Mouse (Mus musculus) G1E (cell line): Measurements from ENCODE around the gene Uncx. TPM values are rescaled to one million over a fixed set of nuclear protein-coding genes. Genes with fewer than 3 reads are reported as not detected.

Source experiments
- ATAC-seq: 2 replicates; pipeline ENCODE4 v1.8.0; 2016; ENCODE audit warnings: mild to moderate bottlenecking; ENCODE audit not compliant: insufficient number of reproducible peaks, poor library complexity, low FRiP score, severe bottlenecking; ENCODE audit errors: extremely low read depth
- DNase-seq: peaks from one replicate; pipeline ENCODE4 v3.0.0; 2012; ENCODE audit warnings: low spot score
- H3K27me3 ChIP-seq: 2 replicates; pipeline ENCODE4 v1.6.1; 2012; ENCODE audit warnings: mild to moderate bottlenecking, low read length, inconsistent platforms; ENCODE audit not compliant: insufficient read depth
- H3K36me3 ChIP-seq: replicated peaks from 2 replicates; pipeline ENCODE3; 2012; ENCODE audit warnings: mild to moderate bottlenecking, inconsistent platforms
- H3K4me1 ChIP-seq: 2 replicates; pipeline ENCODE4 v1.6.1; 2012; ENCODE audit warnings: low read depth, low read length, inconsistent platforms, mixed read lengths; ENCODE audit not compliant: insufficient read depth
- H3K4me3 ChIP-seq: 2 replicates; pipeline ENCODE4 v1.5.1; 2012; ENCODE audit warnings: low read depth, mild to moderate bottlenecking, inconsistent platforms, low read length, moderate library complexity, mixed read lengths
- H3K9me3 ChIP-seq: replicated peaks from 2 replicates; pipeline ENCODE4 v1.6.1; 2012; ENCODE audit warnings: inconsistent platforms
- CTCF ChIP-seq: IDR thresholded peaks from 2 replicates; pipeline ENCODE4 v1.5.1; 2012; ENCODE audit warnings: low read depth, low read length, inconsistent platforms, mixed read lengths
- GATA1 ChIP-seq: IDR thresholded peaks from 2 replicates; pipeline ENCODE4 v1.6.1; 2012; ENCODE audit warnings: borderline replicate concordance, low read length, inconsistent platforms, mixed read lengths
- GATA2 ChIP-seq: IDR thresholded peaks from 2 replicates; pipeline ENCODE4 v1.6.1; 2012; ENCODE audit warnings: low read depth, low read length, inconsistent platforms, borderline replicate concordance
- POLR2AphosphoS5 ChIP-seq: IDR thresholded peaks from 2 replicates; pipeline ENCODE4 v1.6.1; 2012; ENCODE audit warnings: low read depth, low read length, inconsistent platforms; ENCODE audit not compliant: insufficient replicate concordance
- TAL1 ChIP-seq: conservative IDR thresholded peaks from 2 replicates; pipeline ENCODE4 v1.6.1; 2012; ENCODE audit warnings: low read depth, low read length, inconsistent platforms, mixed read lengths
- polyA plus RNA-seq: library from polyadenylated mRNA; stranded (reverse); fragments of >175 nt; gene quantifications from 2 replicates; pipeline ENCODE4 v1.2.3, GENCODE M21; 2012
- total RNA-seq, 2 experiments: library from RNA; stranded (forward) in 1 of 2; stranded (reverse) in 1 of 2; fragments of 200-1000 nt in 1 of 2; fragments of >200 nt in 1 of 2; fragmentation: Nextera tagmentation in 1 of 2; gene quantifications; 2 replicates each; pipeline ENCODE4 v1.2.3; 2014 to 2017

The Uncx gene
- total and polyA plus RNA-seq, 3 experiments, result not detected

GRCm38 (mm10) chr5:139593746-139594145 is 50.5 kb downstream of the Uncx start:
- H3K9me3 ChIP-seq, result no peaks in the 10 kb centered on the region
- no peaks in the 10 kb centered on the region for H3K4me1 ChIP-seq
- H3K27me3 ChIP-seq, result peaks cover 4% of the 10 kb centered on the region; the same call in 1 of the 2 replicates
- TF ChIP-seq GATA1, result no peak
- no peak for TF ChIP-seq TAL1
- TF ChIP-seq CTCF, result no peak
- no peak for TF ChIP-seq POLR2AphosphoS5
- TF ChIP-seq GATA2, result no peak
- ATAC-seq (no peak), DNase-seq (no peak)
- H3K4me3 ChIP-seq, result no peak overlapping the region
- H3K36me3 ChIP-seq, result no peaks in the 10 kb centered on the region

- Histone ChIP-seq H3K9me3 (no peaks in the 10 kb centered on the region), H3K36me3 (no peaks in the 10 kb centered on the region), H3K27me3 (peaks cover 4% of the 10 kb centered on the region; the same call in 1 of the 2 replicates), H3K4me3 (no peak overlapping the region), H3K4me1 (no peaks in the 10 kb centered on the region)
- DNase-seq (no peak), ATAC-seq (no peak)
- TF ChIP-seq GATA2 (no peak), CTCF (no peak), POLR2AphosphoS5 (no peak), TAL1 (no peak), GATA1 (no peak)
These were observed 51.7 kb downstream of the Uncx start for GRCm38 (mm10) chr5:139595001-139595400.

Other genes with a start within 250 kb of the Uncx start
- 1.2 and 2.3 TPM in 2 replicates for gene Adap1, start 217.9 kb upstream of the Uncx start, total RNA-seq (2014; fragmentation: Nextera tagmentation)
- gene Adap1, start 217.9 kb upstream of the Uncx start, total RNA-seq (2017), result 1.3 and 1.4 TPM in 2 replicates
- 1.7 and 1.8 TPM in 2 replicates for gene Adap1, start 217.9 kb upstream of the Uncx start, polyA plus RNA-seq
- gene Cox19, start 192.1 kb upstream of the Uncx start, total RNA-seq (2014; fragmentation: Nextera tagmentation), result 4.8 and 10.0 TPM in 2 replicates
- 40.8 and 41.0 TPM in 2 replicates for gene Cox19, start 192.1 kb upstream of the Uncx start, total RNA-seq (2017)
- gene Cox19, start 192.1 kb upstream of the Uncx start, polyA plus RNA-seq, result 35.7 and 37.7 TPM in 2 replicates
- not detected in 2 replicates for gene Cyp2w1, start 190.9 kb upstream of the Uncx start, total RNA-seq (2014; fragmentation: Nextera tagmentation)
- gene Cyp2w1, start 190.9 kb upstream of the Uncx start, total RNA-seq (2017), result not detected in 2 replicates
- gene Cyp2w1, start 190.9 kb upstream of the Uncx start, polyA plus RNA-seq, result not detected in 2 replicates
- 34.2 and 36.5 TPM in 2 replicates for gene Gpr146, start 165.8 kb upstream of the Uncx start, total RNA-seq (2014; fragmentation: Nextera tagmentation)
- gene Gpr146, start 165.8 kb upstream of the Uncx start, total RNA-seq (2017), result 26.8 and 27.4 TPM in 2 replicates
- 18.1 and 21.3 TPM in 2 replicates for gene Gpr146, start 165.8 kb upstream of the Uncx start, polyA plus RNA-seq
- gene C130050O18Rik, start 138.2 kb upstream of the Uncx start, total RNA-seq (2014; fragmentation: Nextera tagmentation), result 0.83 TPM in 1 of 2 replicates, not detected in the other
- 0.06 and 0.33 TPM in 2 replicates for gene C130050O18Rik, start 138.2 kb upstream of the Uncx start, total RNA-seq (2017)
- gene C130050O18Rik, start 138.2 kb upstream of the Uncx start, polyA plus RNA-seq, result 0.03 and 0.07 TPM in 2 replicates
- not detected in 2 replicates for gene Gper1, start 120.3 kb upstream of the Uncx start, total RNA-seq (2014; fragmentation: Nextera tagmentation)
- not detected in 2 replicates for gene Gper1, start 120.3 kb upstream of the Uncx start, total RNA-seq (2017)
- not detected in 2 replicates for gene Gper1, start 120.3 kb upstream of the Uncx start, polyA plus RNA-seq
- gene 3110082I17Rik, start 83.0 kb upstream of the Uncx start, total RNA-seq (2014; fragmentation: Nextera tagmentation), result 12.7 and 16.4 TPM in 2 replicates
- gene 3110082I17Rik, start 83.0 kb upstream of the Uncx start, total RNA-seq (2017), result 18.8 and 20.5 TPM in 2 replicates
- gene 3110082I17Rik, start 83.0 kb upstream of the Uncx start, polyA plus RNA-seq, result 48.6 and 62.6 TPM in 2 replicates
- 22.7 and 26.0 TPM in 2 replicates for gene Zfand2a, start 58.9 kb upstream of the Uncx start, total RNA-seq (2014; fragmentation: Nextera tagmentation)
- gene Zfand2a, start 58.9 kb upstream of the Uncx start, total RNA-seq (2017), result 10.2 and 13.7 TPM in 2 replicates
- 1.8 and 2.7 TPM in 2 replicates for gene Zfand2a, start 58.9 kb upstream of the Uncx start, polyA plus RNA-seq
- 12.8 and 21.7 TPM in 2 replicates for gene Micall2, start 192.8 kb downstream of the Uncx start, total RNA-seq (2014; fragmentation: Nextera tagmentation)
- 8.0 and 8.5 TPM in 2 replicates for gene Micall2, start 192.8 kb downstream of the Uncx start, total RNA-seq (2017)
- 22.4 and 26.3 TPM in 2 replicates for gene Micall2, start 192.8 kb downstream of the Uncx start, polyA plus RNA-seq
- gene Ints1, start 232.2 kb downstream of the Uncx start, total RNA-seq (2014; fragmentation: Nextera tagmentation), result 67.6 and 84.0 TPM in 2 replicates
- 22.1 and 25.2 TPM in 2 replicates for gene Ints1, start 232.2 kb downstream of the Uncx start, total RNA-seq (2017)
- gene Ints1, start 232.2 kb downstream of the Uncx start, polyA plus RNA-seq, result 108 and 115 TPM in 2 replicates
- gene Mafk, start 248.0 kb downstream of the Uncx start, total RNA-seq (2014; fragmentation: Nextera tagmentation), result 6.6 and 14.6 TPM in 2 replicates
- 24.9 and 30.9 TPM in 2 replicates for gene Mafk, start 248.0 kb downstream of the Uncx start, total RNA-seq (2017)
- 34.5 and 39.6 TPM in 2 replicates for gene Mafk, start 248.0 kb downstream of the Uncx start, polyA plus RNA-seq